Mouse (Mus musculus) testis, adult 10 weeks (tissue): Measurements from ENCODE around the gene Bsph1. TPM values are rescaled to one million over a fixed set of nuclear protein-coding genes. Genes with fewer than 3 reads are reported as not detected.

Experiments used
- polyA plus RNA-seq: library from polyadenylated mRNA; stranded (reverse); fragments of 350-450 nt; fragmentation: Illumina TruSeq; extraction: RNeasy Lipid Tissue Mini Kit (QIAGEN cat#74804); gene quantifications from one replicate; pipeline ENCODE4 v1.2.3, GENCODE M21; 2014; ENCODE audit warnings: low read depth, low replicate concordance

The Bsph1 gene
- not detected for polyA plus RNA-seq

GRCm38 (mm10) chr7:13450541-13450940 lies at the start of gene Bsph1:
Gene Bsph1, plus strand, starts transcription at chr7:13450841.

Other genes starting within 250 kb of the Bsph1 start
- gene Vmn1r89, start 237.8 kb upstream of the Bsph1 start, polyA plus RNA-seq = not detected
- gene Lig1, start 173.6 kb upstream of the Bsph1 start, polyA plus RNA-seq = 15.7 TPM
- 3.7 TPM for gene Zswim9, start 172.1 kb upstream of the Bsph1 start, polyA plus RNA-seq
- 0.56 TPM for gene Pla2g4c, start 126.2 kb upstream of the Bsph1 start, polyA plus RNA-seq
- gene Cabp5, start 52.7 kb upstream of the Bsph1 start, polyA plus RNA-seq = 0.11 TPM
- gene Bsph2, start 120.2 kb downstream of the Bsph1 start, polyA plus RNA-seq = 2.4 TPM
- not detected for gene Sult2a5, start 173.1 kb downstream of the Bsph1 start, polyA plus RNA-seq